Mouse (Mus musculus): ENCODE results near the gene Supt4a.

DNA sequence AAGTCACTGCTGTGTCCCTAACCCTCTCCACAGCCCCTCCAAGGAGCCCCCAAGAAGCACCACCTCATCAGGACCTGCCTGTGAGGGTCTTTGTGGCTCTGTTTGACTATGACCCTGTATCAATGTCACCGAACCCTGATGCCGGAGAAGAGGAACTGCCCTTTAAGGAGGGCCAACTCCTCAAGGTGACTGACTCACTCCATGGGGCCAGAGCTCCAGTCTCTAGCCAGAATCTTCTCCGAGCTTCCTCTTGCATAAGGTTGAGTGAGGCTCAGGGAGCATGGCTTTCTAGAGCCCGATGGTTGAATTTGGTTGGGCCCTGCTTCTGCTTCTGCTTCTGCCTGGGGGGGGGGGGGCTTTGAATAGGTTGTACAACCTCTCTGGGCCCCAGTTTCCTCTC lies 42.0 kb downstream of the Supt4a start:
- TF ChIP-seq CTCF (conservative IDR thresholded peaks at IDR 0.05 in 1 of 2, IDR thresholded peaks at IDR 0.05 in 1 of 2; ENCODE audit: low read depth in 2 of 2, low read length in 2 of 2) (no peak), RCOR1 (conservative IDR thresholded peaks at IDR 0.05; ENCODE audit: low read depth, low read length) (no peak), EP300 (IDR thresholded peaks at IDR 0.05; ENCODE audit: low read length) (no peak), POLR2AphosphoS2 (IDR thresholded peaks at IDR 0.05; ENCODE audit: low read depth, low read length) (no peak), USF1 (IDR thresholded peaks at IDR 0.05; ENCODE audit: low read depth, low read length) (no peak), POLR2A (IDR thresholded peaks at IDR 0.05; ENCODE audit: low read depth, low read length) (no peak)
